Mouse (Mus musculus) bone marrow macrophage, adult 2 months (primary cell): ENCODE measurements around the gene Zdhhc14.

Experiments used
- CTCF ChIP-seq: IDR thresholded peaks from 2 replicates; pipeline ENCODE4 v1.5.1; 2012; ENCODE audit warnings: low read depth, mild to moderate bottlenecking, low read length, moderate library complexity
- POLR2A ChIP-seq: IDR thresholded peaks from 2 replicates; pipeline ENCODE4 v1.6.1; 2012; ENCODE audit warnings: mild to moderate bottlenecking, low read depth, low read length, borderline replicate concordance

GRCm38 (mm10) chr17:5567943-5568342 is 75.6 kb downstream of the Zdhhc14 start:
- TF ChIP-seq POLR2A (no peak), CTCF (no peak)
